Mouse (Mus musculus): ENCODE measurements around the gene Stx16. TPM values are rescaled to one million over a fixed set of nuclear protein-coding genes. Genes with fewer than 3 reads are reported as not detected.

Gene Stx16
- polyA plus RNA-seq (2015; fragmentation: Nextera tagmentation; extraction: Ambion mirVana) = 8.3 and 9.1 TPM in 2 replicates

- H3K36me3 ChIP-seq (ENCODE audit: control insufficient read depth, insufficient read depth, low read length) = no peaks in the 10 kb centered on the region
- peak within 1 kb of the TSS; percentile 93 for H3K4me3 ChIP-seq (ENCODE audit: low read length)
- H3K27me3 ChIP-seq (replicated peaks; ENCODE audit: control insufficient read depth, insufficient read depth, low read length) = no peaks in the 10 kb centered on the region
- H3K9me3 ChIP-seq (ENCODE audit: control insufficient read depth, low read length) = no peaks in the 10 kb centered on the region
- peak within 1 kb of the TSS; percentile 92 for H3K9ac ChIP-seq (ENCODE audit: low read depth, low read length)
- ATAC-seq = peak; percentile 96
- H3K4me2 ChIP-seq (ENCODE audit: low read depth, low read length) = peak within 1 kb of the TSS; percentile 93
- peaks cover 15% of the 10 kb centered on the region for H3K4me1 ChIP-seq (ENCODE audit: control insufficient read depth, insufficient read depth, low read length)
- peak within 1 kb of the TSS; percentile 98 for H3K27ac ChIP-seq (ENCODE audit: low read length)
- WGBS = 1% methylated on average over 32 of the region's 32 CpGs
Observed at GRCm38 (mm10) chr2:174075673-174076432, at the start of gene Stx16. Gene Stx16 (plus strand): TSS chr2:174076308.

GRCm38 (mm10) chr2:174026406-174026805 lies 49.7 kb upstream of the Stx16 start:
- Histone ChIP-seq H3K36me3 (ENCODE audit: control insufficient read depth, insufficient read depth, low read length) (no peaks in the 10 kb centered on the region), H3K4me2 (ENCODE audit: low read depth, low read length) (no peak overlapping the region), H3K4me1 (ENCODE audit: control insufficient read depth, insufficient read depth, low read length) (peaks cover 8% of the 10 kb centered on the region), H3K9ac (ENCODE audit: low read depth, low read length) (no peak overlapping the region), H3K4me3 (ENCODE audit: low read length) (no peak overlapping the region), H3K9me3 (ENCODE audit: control insufficient read depth, low read length) (no peaks in the 10 kb centered on the region), H3K27me3 (replicated peaks; ENCODE audit: control insufficient read depth, insufficient read depth, low read length) (no peaks in the 10 kb centered on the region), H3K27ac (ENCODE audit: low read length) (no peak overlapping the region)
- WGBS = 68% methylated on average over 4 of the region's 4 CpGs
- no peak for ATAC-seq

- WGBS = 89% methylated on average over 9 of the region's 9 CpGs
Observed at GRCm38 (mm10) chr2:174033257-174033800, 42.8 kb upstream of the Stx16 start.

GRCm38 (mm10) chr2:174047656-174048055 lies 28.5 kb upstream of the Stx16 start:
- no peaks in the 10 kb centered on the region for H3K27me3 ChIP-seq (replicated peaks; ENCODE audit: control insufficient read depth, insufficient read depth, low read length)
- no peak overlapping the region for H3K27ac ChIP-seq (ENCODE audit: low read length)
- no peak overlapping the region for H3K9ac ChIP-seq (ENCODE audit: low read depth, low read length)
- H3K36me3 ChIP-seq (ENCODE audit: control insufficient read depth, insufficient read depth, low read length) = no peaks in the 10 kb centered on the region
- ATAC-seq = no peak
- 95% methylated on average over 2 of the region's 2 CpGs for whole genome bisulfite sequencing
- peaks cover 19% of the 10 kb centered on the region for H3K4me1 ChIP-seq (ENCODE audit: control insufficient read depth, insufficient read depth, low read length)
- H3K9me3 ChIP-seq (ENCODE audit: control insufficient read depth, low read length) = peaks cover 7% of the 10 kb centered on the region; the same call in 1 of the 2 replicates
- H3K4me3 ChIP-seq (ENCODE audit: low read length) = no peak overlapping the region
- no peak overlapping the region for H3K4me2 ChIP-seq (ENCODE audit: low read depth, low read length)

More at GRCm38 (mm10) chr2:174033257-174033800, 42.8 kb upstream of the Stx16 start:
- Histone ChIP-seq H3K4me1 (ENCODE audit: control insufficient read depth, insufficient read depth, low read length) (no peaks in the 10 kb centered on the region), H3K9me3 (ENCODE audit: control insufficient read depth, low read length) (no peaks in the 10 kb centered on the region), H3K4me3 (ENCODE audit: low read length) (no peak overlapping the region), H3K27me3 (replicated peaks; ENCODE audit: control insufficient read depth, insufficient read depth, low read length) (no peaks in the 10 kb centered on the region), H3K27ac (ENCODE audit: low read length) (no peak overlapping the region), H3K4me2 (ENCODE audit: low read depth, low read length) (no peak overlapping the region), H3K9ac (ENCODE audit: low read depth, low read length) (no peak overlapping the region), H3K36me3 (ENCODE audit: control insufficient read depth, insufficient read depth, low read length) (no peaks in the 10 kb centered on the region)
- no peak for ATAC-seq

GRCm38 (mm10) chr2:174049481-174050338 lies 26.4 kb upstream of the Stx16 start:
- peaks cover 19% of the 10 kb centered on the region for H3K4me1 ChIP-seq (ENCODE audit: control insufficient read depth, insufficient read depth, low read length)
- peak overlapping the region; percentile 74 for H3K27ac ChIP-seq (ENCODE audit: low read length)
- WGBS = 12% methylated on average over 4 of the region's 4 CpGs
- ATAC-seq = peak; percentile 82
- no peak overlapping the region for H3K4me3 ChIP-seq (ENCODE audit: low read length)
- no peak overlapping the region for H3K9ac ChIP-seq (ENCODE audit: low read depth, low read length)
- peaks cover 4% of the 10 kb centered on the region; the same call in 1 of the 2 replicates for H3K9me3 ChIP-seq (ENCODE audit: control insufficient read depth, low read length)
- no peaks in the 10 kb centered on the region for H3K36me3 ChIP-seq (ENCODE audit: control insufficient read depth, insufficient read depth, low read length)
- no peak overlapping the region for H3K4me2 ChIP-seq (ENCODE audit: low read depth, low read length)
- no peaks in the 10 kb centered on the region for H3K27me3 ChIP-seq (replicated peaks; ENCODE audit: control insufficient read depth, insufficient read depth, low read length)

- Histone ChIP-seq H3K4me3 (ENCODE audit: low read length) (no peak overlapping the region), H3K4me2 (ENCODE audit: low read depth, low read length) (no peak overlapping the region), H3K27me3 (replicated peaks; ENCODE audit: control insufficient read depth, insufficient read depth, low read length) (no peaks in the 10 kb centered on the region), H3K27ac (ENCODE audit: low read length) (peak overlapping the region; percentile 74), H3K36me3 (ENCODE audit: control insufficient read depth, insufficient read depth, low read length) (no peaks in the 10 kb centered on the region), H3K9ac (ENCODE audit: low read depth, low read length) (no peak overlapping the region), H3K4me1 (ENCODE audit: control insufficient read depth, insufficient read depth, low read length) (peaks cover 19% of the 10 kb centered on the region), H3K9me3 (ENCODE audit: control insufficient read depth, low read length) (peaks cover 4% of the 10 kb centered on the region; the same call in 1 of the 2 replicates)
- WGBS = 10% methylated on average over 3 of the region's 3 CpGs
- peak; percentile 13; the same call in 1 of the 2 replicates for ATAC-seq
Observed at GRCm38 (mm10) chr2:174050339-174050685, 25.8 kb upstream of the Stx16 start.

- ATAC-seq = no peak
Observed at GRCm38 (mm10) chr2:174051081-174051481, 25.0 kb upstream of the Stx16 start.

GRCm38 (mm10) chr2:174054496-174054895 lies 21.6 kb upstream of the Stx16 start:
- no peak overlapping the region for H3K4me3 ChIP-seq (ENCODE audit: low read length)
- H3K9me3 ChIP-seq (ENCODE audit: control insufficient read depth, low read length) = no peaks in the 10 kb centered on the region
- 97% methylated on average over 3 of the region's 3 CpGs for WGBS
- H3K4me1 ChIP-seq (ENCODE audit: control insufficient read depth, insufficient read depth, low read length) = peaks cover 14% of the 10 kb centered on the region
- H3K27ac ChIP-seq (ENCODE audit: low read length) = no peak overlapping the region
- H3K9ac ChIP-seq (ENCODE audit: low read depth, low read length) = no peak overlapping the region
- ATAC-seq = no peak
- H3K36me3 ChIP-seq (ENCODE audit: control insufficient read depth, insufficient read depth, low read length) = no peaks in the 10 kb centered on the region
- no peak overlapping the region for H3K4me2 ChIP-seq (ENCODE audit: low read depth, low read length)
- no peaks in the 10 kb centered on the region for H3K27me3 ChIP-seq (replicated peaks; ENCODE audit: control insufficient read depth, insufficient read depth, low read length)

More at GRCm38 (mm10) chr2:174051081-174051481, 25.0 kb upstream of the Stx16 start:
- Histone ChIP-seq H3K27ac (ENCODE audit: low read length) (no peak overlapping the region), H3K4me2 (ENCODE audit: low read depth, low read length) (no peak overlapping the region), H3K4me3 (ENCODE audit: low read length) (no peak overlapping the region), H3K36me3 (ENCODE audit: control insufficient read depth, insufficient read depth, low read length) (no peaks in the 10 kb centered on the region), H3K4me1 (ENCODE audit: control insufficient read depth, insufficient read depth, low read length) (peaks cover 19% of the 10 kb centered on the region), H3K27me3 (replicated peaks; ENCODE audit: control insufficient read depth, insufficient read depth, low read length) (no peaks in the 10 kb centered on the region), H3K9ac (ENCODE audit: low read depth, low read length) (no peak overlapping the region), H3K9me3 (ENCODE audit: control insufficient read depth, low read length) (peaks cover 4% of the 10 kb centered on the region; the same call in 1 of the 2 replicates)
- 12% methylated on average over 10 of the region's 10 CpGs for WGBS

GRCm38 (mm10) chr2:174057730-174058129 lies 18.4 kb upstream of the Stx16 start:
- Histone ChIP-seq H3K9ac (ENCODE audit: low read depth, low read length) (no peak overlapping the region), H3K27me3 (replicated peaks; ENCODE audit: control insufficient read depth, insufficient read depth, low read length) (no peaks in the 10 kb centered on the region), H3K4me2 (ENCODE audit: low read depth, low read length) (no peak overlapping the region), H3K4me3 (ENCODE audit: low read length) (no peak overlapping the region), H3K9me3 (ENCODE audit: control insufficient read depth, low read length) (no peaks in the 10 kb centered on the region), H3K27ac (ENCODE audit: low read length) (no peak overlapping the region), H3K4me1 (ENCODE audit: control insufficient read depth, insufficient read depth, low read length) (no peaks in the 10 kb centered on the region; the same call in 1 of the 2 replicates), H3K36me3 (ENCODE audit: control insufficient read depth, insufficient read depth, low read length) (no peaks in the 10 kb centered on the region)
- WGBS = 78% methylated on average over 3 of the region's 3 CpGs
- no peak for ATAC-seq
